Mouse (Mus musculus) MEL (cell line): ENCODE results near the gene 3110021N24Rik.

Source experiments
- CTCF ChIP-seq, 3 experiments: IDR thresholded peaks in 2 of 3; conservative IDR thresholded peaks in 1 of 3; 2 replicates each; pipeline ENCODE4 v1.5.1; 2011 to 2012; ENCODE audit warnings: low read length in 3 of 3, low read depth in 2 of 3, mild to moderate bottlenecking in 2 of 3, improper control_type of control experiment in 1 of 3, inconsistent platforms in 1 of 3, mixed read lengths in 1 of 3, moderate library complexity in 1 of 3; ENCODE audit not compliant: control insufficient read depth in 1 of 3, insufficient read depth in 1 of 3, poor library complexity in 1 of 3, severe bottlenecking in 1 of 3
- JUND ChIP-seq: IDR thresholded peaks from 2 replicates; pipeline ENCODE4 v1.6.1; 2011; ENCODE audit warnings: low read depth, mild to moderate bottlenecking, improper control_type of control experiment, low read length
- POLR2A ChIP-seq, 2 experiments: IDR thresholded peaks; 2 replicates each; pipeline ENCODE4 v1.6.1; 2011 to 2012; ENCODE audit warnings: low read length in 2 of 2, mild to moderate bottlenecking in 2 of 2, control low read depth in 1 of 2, improper control_type of control experiment in 1 of 2, low read depth in 1 of 2, moderate library complexity in 1 of 2; ENCODE audit not compliant: control insufficient read depth in 1 of 2, insufficient read depth in 1 of 2, poor library complexity in 1 of 2
- USF2 ChIP-seq, 2 experiments: IDR thresholded peaks; 2 replicates each; pipeline ENCODE4 v1.6.1; 2011 to 2012; ENCODE audit warnings: improper control_type of control experiment in 2 of 2, low read length in 2 of 2, borderline replicate concordance in 1 of 2, inconsistent platforms in 1 of 2, low read depth in 1 of 2, mild to moderate bottlenecking in 1 of 2; ENCODE audit not compliant: insufficient read depth in 1 of 2

GRCm38 (mm10) chr4:108690479-108690878 lies 29.0 kb upstream of the 3110021N24Rik start:
- TF ChIP-seq POLR2A (IDR thresholded peaks at IDR 0.05; ENCODE audit: control insufficient read depth in 1 of 2, insufficient read depth in 1 of 2, low read depth in 1 of 2, low read length in 2 of 2, poor library complexity in 1 of 2) (no peak), CTCF (IDR thresholded peaks at IDR 0.05 in 2 of 3, conservative IDR thresholded peaks at IDR 0.05 in 1 of 3; ENCODE audit: control insufficient read depth in 1 of 3, insufficient read depth in 1 of 3, low read depth in 2 of 3, low read length in 3 of 3, poor library complexity in 1 of 3, severe bottlenecking in 1 of 3) (peak; percentile 18 to 63 (median 34); a peak in 5 of 6 replicates), USF2 (IDR thresholded peaks at IDR 0.05; ENCODE audit: borderline replicate concordance in 1 of 2, insufficient read depth in 1 of 2, low read depth in 1 of 2, low read length in 2 of 2) (no peak), JUND (no peak)
